Comparison of ENCODE assay signal across 8 mouse cellular contexts in the genomic region with DNA sequence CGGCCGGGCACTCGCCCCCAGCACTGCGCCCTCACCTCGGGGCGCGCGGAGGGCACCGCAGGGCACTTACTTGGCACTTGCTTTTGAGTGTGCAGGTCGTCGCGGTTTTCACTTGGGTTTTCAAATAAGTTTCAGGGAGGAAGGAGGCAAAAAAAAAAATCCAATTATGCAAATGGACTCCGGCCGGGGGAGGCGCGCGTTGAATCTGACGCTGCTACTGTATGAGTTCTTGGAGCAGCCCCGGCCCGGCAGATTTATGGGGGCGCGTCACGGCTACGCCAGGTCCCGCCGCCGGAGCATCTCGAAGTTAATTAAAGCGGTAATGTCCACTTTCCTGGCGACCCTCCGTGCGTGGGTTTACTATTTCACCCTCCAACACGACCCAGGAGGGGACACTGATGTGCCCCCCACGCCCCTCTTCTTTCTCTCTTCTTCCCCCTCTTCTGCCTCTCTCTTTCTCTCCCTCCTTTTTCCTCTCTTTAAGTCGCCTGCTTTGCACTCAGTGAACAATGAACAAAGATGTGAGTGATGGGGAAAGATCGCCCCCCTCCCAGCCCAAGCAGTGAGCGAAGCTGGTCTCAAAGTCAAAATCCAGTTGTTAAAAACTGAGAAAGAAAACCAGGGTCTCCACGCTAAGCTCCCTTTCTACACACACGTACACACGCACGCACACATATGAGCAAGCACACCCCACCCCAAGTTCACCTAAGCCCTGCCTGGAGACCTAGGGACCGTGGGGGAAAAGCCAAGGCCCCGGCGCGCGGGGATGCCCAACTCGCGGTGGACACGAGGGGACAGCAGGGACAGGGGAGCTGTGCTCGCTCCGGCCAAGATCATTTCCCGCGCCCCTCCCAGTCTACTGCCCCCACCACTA. TPM values are rescaled to one million over a fixed set of nuclear protein-coding genes. Genes with fewer than 3 reads are reported as not detected.
DNase-seq lines count a peak whose midpoint lies in the region; ATAC-seq and TF ChIP-seq lines count a peak whose summit lies in the region.

No protein-coding gene starts in this region.

- under 1% methylated on average over 53 of the region's 53 CpGs for WGBS in heart, embryonic 13.5 days
- WGBS in liver, embryonic 13.5 days (ENCODE audit: insufficient replicate concordance), result 3% methylated on average over 51 of the region's 53 CpGs

- no peaks in the 10 kb centered on the region for H3K9me3 ChIP-seq in ES-Bruce4 (replicated peaks; ENCODE audit: control insufficient read depth, insufficient read depth, low read length, poor library complexity, severe bottlenecking)
- H3K9me3 ChIP-seq in heart, embryonic 13.5 days, result no peaks in the 10 kb centered on the region
- no peaks in the 10 kb centered on the region for H3K9me3 ChIP-seq in liver, embryonic 13.5 days (replicated peaks)

- TF ChIP-seq EP300 in ES-Bruce4 (IDR thresholded peaks at IDR 0.05; ENCODE audit: insufficient read depth, low read depth, low read length), result no peak

- no peak; the same call in 1 of the 2 replicates for ATAC-seq in heart, embryonic 13.5 days (ENCODE audit: extremely low read depth, insufficient number of reproducible peaks, low FRiP score, low TSS enrichment)
- ATAC-seq in liver, embryonic 13.5 days (ENCODE audit: low read depth), result no peak

- H3K4me1 ChIP-seq in ES-Bruce4 (ENCODE audit: control insufficient read depth, insufficient read depth, low read length), result no peaks in the 10 kb centered on the region
- peaks cover 33% of the 10 kb centered on the region for H3K4me1 ChIP-seq in heart, embryonic 13.5 days
- H3K4me1 ChIP-seq in liver, embryonic 13.5 days (replicated peaks), result no peaks in the 10 kb centered on the region

- H3K9ac ChIP-seq in ES-Bruce4 (ENCODE audit: low read depth, poor library complexity, severe bottlenecking), result peak overlapping the region; percentile 35; the same call in 1 of the 2 replicates
- H3K9ac ChIP-seq in heart, embryonic 13.5 days, result peak overlapping the region; percentile 78
- no peak overlapping the region for H3K9ac ChIP-seq in liver, embryonic 13.5 days

- H3K4me3 ChIP-seq in ES-Bruce4 (ENCODE audit: low read depth, low read length), result peak overlapping the region; percentile 75
- peak overlapping the region; percentile 64 for H3K4me3 ChIP-seq in heart, embryonic 13.5 days
- peak overlapping the region; percentile 43 for H3K4me3 ChIP-seq in liver, embryonic 13.5 days (replicated peaks)

- H3K27ac ChIP-seq in ES-Bruce4 (ENCODE audit: insufficient read depth, low read length), result no peak overlapping the region
- peak overlapping the region; percentile 56; the same call in 1 of the 2 replicates for H3K27ac ChIP-seq in heart, embryonic 13.5 days (replicated peaks)
- no peak overlapping the region for H3K27ac ChIP-seq in liver, embryonic 13.5 days

- no peak for TF ChIP-seq CTCF in ES-Bruce4 (IDR thresholded peaks at IDR 0.05; ENCODE audit: low read depth, low read length)

- intact Hi-C loops in gastrocnemius, postnatal 14 days (cut with DNase I; ENCODE audit: low total_unique reads), result loop anchor here (5.0 kb wide), 1 partner anchor 392 kb away; no protein-coding TSS in a partner anchor

- H3K27me3 ChIP-seq in ES-Bruce4 (ENCODE audit: control insufficient read depth, insufficient read depth, low read length, poor library complexity, severe bottlenecking), result peaks cover 43% of the 10 kb centered on the region
- peaks cover 91% of the 10 kb centered on the region for H3K27me3 ChIP-seq in heart, embryonic 13.5 days (replicated peaks)
- H3K27me3 ChIP-seq in liver, embryonic 13.5 days, result peaks cover 94% of the 10 kb centered on the region

- peak overlapping the region; percentile 96 for H3K4me2 ChIP-seq in heart, embryonic 13.5 days
- H3K4me2 ChIP-seq in liver, embryonic 13.5 days, result peak overlapping the region; percentile 59

- no peaks in the 10 kb centered on the region for H3K36me3 ChIP-seq in ES-Bruce4 (ENCODE audit: control insufficient read depth, insufficient read depth, low read length, poor library complexity, severe bottlenecking)
- no peaks in the 10 kb centered on the region for H3K36me3 ChIP-seq in heart, embryonic 13.5 days
- H3K36me3 ChIP-seq in liver, embryonic 13.5 days, result no peaks in the 10 kb centered on the region

- peak; percentile 13 for DNase-seq in gastrocnemius, postnatal 14 days
- DNase-seq in gastrocnemius, adult 8-10 months (ENCODE audit: low spot score in 2 of 2), result no peak
- peak; percentile 75 to 76 for DNase-seq in cerebellum, postnatal 10 days
- no peak for DNase-seq in liver, embryonic 13.5 days
- peak; percentile 30 for DNase-seq in right cerebral cortex, postnatal 4 days
- no peak for DNase-seq in layer of hippocampus, adult 9-10 months (ENCODE audit: low spot score)

- TF ChIP-seq POLR2A in ES-Bruce4 (IDR thresholded peaks at IDR 0.05; ENCODE audit: insufficient read depth, low read length), result no peak

RNA-seq across cellular contexts. Expression of gene Zfp536, which starts 3.7 kb away (rescaled TPM):
- total RNA-seq in gastrocnemius, postnatal 14 days (2021), result 1 to 10 TPM; 2.2 to 2.7 TPM
- under 1 TPM; 0.31 to 0.70 (median 0.50) TPM for total RNA-seq in gastrocnemius, adult 8-10 months (2022)
- polyA plus RNA-seq in ES-Bruce4 (2011; ENCODE audit: insufficient read depth, insufficient read length, low read depth, missing spikeins), result not detected in 2 replicates
- polyA plus RNA-seq in heart, embryonic 13.5 days (2015; fragmentation: Nextera tagmentation; extraction: Ambion mirVana), result 4.3 and 5.0 TPM in 2 replicates
- 0.09 and 0.10 TPM in 2 replicates for polyA plus RNA-seq in liver, embryonic 13.5 days (2015; fragmentation: Nextera tagmentation; extraction: Ambion mirVana)

Comparison
In these comparisons a context has a peak if more than half of its experiments do, and no peak if none do; other contexts are left out.
1. DNase-seq: peak in gastrocnemius, postnatal 14 days (single experiment), cerebellum, postnatal 10 days (2 of 2) and right cerebral cortex, postnatal 4 days (single experiment); none in gastrocnemius, adult 8-10 months (0 of 2), liver, embryonic 13.5 days (single experiment) and layer of hippocampus, adult 9-10 months (single experiment).
2. Peak in every context shown above with its lines, with median percentiles within 50 percentile points of each other: H3K4me3 ChIP-seq.